Mouse (Mus musculus) layer of hippocampus, adult 2 months (tissue): ENCODE measurements at regions not wholly inside any gene's neighbourhood (a gene's known extent, or its start where the extent isn't known, plus 50 kb on each side); places are given as distances from the start of the nearest gene placed in this dataset.

Experiments
- DNase-seq, 2 experiments: peaks; one replicate each; pipeline ENCODE4 v3.0.0; 2022; ENCODE audit warnings: low spot score in 2 of 2
- H3K27ac ChIP-seq: fragments of 200-600 bp; 2 replicates; pipeline ENCODE4 v1.8.1; 2022
- H3K4me3 ChIP-seq: fragments of 200-600 bp; 2 replicates; pipeline ENCODE4 v1.8.1; 2022; ENCODE audit warnings: mild to moderate bottlenecking
- CTCF ChIP-seq: fragments of 200-600 bp; conservative IDR thresholded peaks from 2 replicates; pipeline ENCODE4 v1.8.1; 2022; ENCODE audit warnings: antibody characterized with exemption, mild to moderate bottlenecking, moderate library complexity

- Histone ChIP-seq H3K4me3 (no peak overlapping the region), H3K27ac (no peak overlapping the region)
- no peak for DNase-seq
- TF ChIP-seq CTCF, result no peak
Observed at GRCm38 (mm10) chr14:67149091-67149490, 1140.1 kb upstream of the Gulo start.

DNA sequence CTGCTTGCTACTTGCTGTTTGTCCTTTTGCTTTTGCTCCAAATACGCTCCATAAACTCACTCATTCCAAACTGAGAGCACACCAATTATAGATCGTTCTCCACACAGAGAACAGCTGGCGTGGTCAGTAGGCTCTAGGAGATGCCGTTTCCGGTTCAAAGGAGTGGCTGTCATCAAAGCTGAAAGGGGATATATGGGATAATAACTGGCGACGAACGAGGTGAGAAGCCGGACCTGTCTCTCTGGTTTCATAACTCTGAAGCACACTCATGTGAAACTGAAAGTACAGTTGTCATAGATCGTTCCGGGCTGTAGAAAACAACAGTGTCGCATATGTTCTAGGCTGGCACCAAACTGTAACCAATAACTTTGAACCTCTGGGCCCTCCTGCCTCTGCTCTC lies 1137.6 kb upstream of the Gulo start:
- no peak for TF ChIP-seq CTCF
- no peak overlapping the region for H3K4me3 ChIP-seq
- no peak for DNase-seq

GRCm38 (mm10) chr14:67145046-67145445 lies 1136.0 kb upstream of the Gulo start:
- DNase-seq, result no peak
- no peak for TF ChIP-seq CTCF
- Histone ChIP-seq H3K4me3 (no peak overlapping the region), H3K27ac (peak overlapping the region; percentile 99)

More for the DNA sequence above, 1137.6 kb upstream of the Gulo start:
- peak overlapping the region; percentile 59 for H3K27ac ChIP-seq

- H3K27ac ChIP-seq, result peak overlapping the region; percentile 99
- H3K4me3 ChIP-seq, result no peak overlapping the region
- no peak for TF ChIP-seq CTCF
- DNase-seq, result peak in 1 of 2 experiments; percentile 39
Observed at GRCm38 (mm10) chr14:67144461-67144985, 1135.5 kb upstream of the Gulo start.

DNA sequence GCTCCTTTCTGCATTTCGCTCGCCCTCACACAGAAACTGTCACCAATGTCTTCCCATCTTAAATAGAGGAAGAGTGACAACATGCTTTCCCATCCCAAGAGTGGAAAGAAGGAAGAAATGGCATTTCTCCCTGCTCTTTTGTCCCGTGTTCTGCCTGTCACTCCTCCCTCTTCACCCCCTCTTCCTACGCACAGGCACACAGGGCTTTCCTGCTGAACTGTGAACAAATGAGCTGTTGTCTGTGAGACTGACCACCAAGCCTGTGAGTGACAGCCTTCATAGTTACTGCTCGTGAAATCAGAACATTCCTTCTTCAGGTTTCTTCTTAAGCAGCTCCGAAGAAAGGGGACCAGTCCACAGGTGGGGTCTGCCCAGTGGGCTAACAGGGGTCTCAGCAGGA lies 1134.8 kb upstream of the Gulo start:
- Histone ChIP-seq H3K4me3 (no peak overlapping the region), H3K27ac (peak overlapping the region; percentile 99)
- no peak for TF ChIP-seq CTCF
- no peak for DNase-seq

DNA sequence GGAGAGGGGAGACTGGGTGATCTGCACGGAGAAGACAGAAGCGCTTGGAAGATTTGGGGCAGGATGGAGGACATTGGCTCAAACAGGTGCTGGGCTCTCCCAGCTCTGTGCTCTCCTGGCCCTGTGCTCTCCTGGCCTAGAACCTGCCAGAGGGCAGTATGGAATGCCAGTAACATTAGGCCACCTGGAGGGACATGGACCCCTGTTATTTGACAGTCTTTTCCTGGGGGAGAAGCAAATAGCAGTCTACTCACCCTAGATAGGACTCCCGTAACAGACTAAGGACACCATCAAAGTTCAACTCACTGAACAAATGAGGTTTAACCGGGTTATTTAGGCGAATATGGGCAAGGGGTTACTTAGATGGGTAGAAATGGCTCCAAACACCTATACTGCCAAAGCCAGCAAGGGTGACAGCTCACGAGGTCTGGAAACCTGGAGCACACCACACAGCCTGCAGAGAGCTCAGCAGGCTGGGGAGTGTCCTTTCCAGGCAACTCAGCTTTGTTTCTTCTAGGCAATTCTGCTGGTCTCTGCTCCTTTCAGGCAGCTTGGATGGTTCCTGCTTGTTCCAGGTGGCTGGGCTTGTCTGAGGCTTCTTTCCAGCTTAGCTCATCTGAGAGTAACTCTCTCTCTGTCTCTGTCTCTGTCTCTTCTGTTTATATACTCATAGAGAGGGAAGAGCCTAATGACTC lies 1133.7 kb upstream of the Gulo start:
- 0 out of 2 replicates have a peak overlapping the region, but pooled peaks have one; percentile 1 for H3K4me3 ChIP-seq
- DNase-seq, result no peak
- H3K27ac ChIP-seq, result peak overlapping the region; percentile 99
- TF ChIP-seq CTCF, result no peak

DNA sequence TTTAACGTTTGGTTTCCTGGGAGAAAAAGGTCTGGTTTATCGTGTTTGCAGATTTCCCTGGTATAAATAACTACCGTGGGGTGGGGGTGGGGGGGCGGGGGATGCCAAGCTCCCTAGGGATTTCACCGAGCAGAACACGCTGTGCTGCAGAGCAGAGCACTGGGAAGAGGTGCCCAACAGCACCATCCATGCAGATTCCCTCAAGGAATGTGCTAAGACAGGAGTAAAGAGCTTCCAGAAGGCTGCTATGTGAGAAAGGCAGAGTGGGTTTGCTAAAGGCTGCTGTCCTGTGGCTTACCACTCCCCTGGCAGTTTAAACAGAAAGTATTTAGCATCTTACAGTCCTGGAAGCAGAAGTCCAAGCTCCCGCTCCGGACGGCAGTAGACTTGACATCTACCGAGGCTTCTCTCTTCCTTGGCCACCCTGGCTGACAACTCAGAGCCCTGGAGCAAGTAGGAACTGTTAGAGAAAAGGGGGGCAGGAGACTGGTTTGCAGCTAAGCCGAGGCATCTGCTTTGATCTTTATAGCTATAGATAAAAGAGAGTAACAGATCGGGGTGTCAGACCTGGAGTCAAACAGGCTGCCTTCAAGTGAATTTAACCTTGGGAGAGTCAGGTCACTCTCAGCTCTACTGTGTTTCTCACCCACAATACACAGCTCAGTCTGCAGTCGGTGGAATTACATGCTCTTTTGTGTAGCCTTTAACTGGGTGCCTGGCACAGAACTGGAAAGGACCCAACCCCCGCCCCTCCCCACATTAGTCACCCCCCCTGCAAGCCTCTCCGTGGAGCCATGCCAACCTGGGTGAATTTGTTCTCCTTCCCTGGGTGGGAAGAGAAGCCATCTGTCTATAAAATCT lies 1132.8 kb upstream of the Gulo start:
- DNase-seq, result peak; percentile 79 to 86
- Histone ChIP-seq H3K27ac (peak overlapping the region; percentile 99), H3K4me3 (peak overlapping the region; percentile 33)
- no peak for TF ChIP-seq CTCF

DNA sequence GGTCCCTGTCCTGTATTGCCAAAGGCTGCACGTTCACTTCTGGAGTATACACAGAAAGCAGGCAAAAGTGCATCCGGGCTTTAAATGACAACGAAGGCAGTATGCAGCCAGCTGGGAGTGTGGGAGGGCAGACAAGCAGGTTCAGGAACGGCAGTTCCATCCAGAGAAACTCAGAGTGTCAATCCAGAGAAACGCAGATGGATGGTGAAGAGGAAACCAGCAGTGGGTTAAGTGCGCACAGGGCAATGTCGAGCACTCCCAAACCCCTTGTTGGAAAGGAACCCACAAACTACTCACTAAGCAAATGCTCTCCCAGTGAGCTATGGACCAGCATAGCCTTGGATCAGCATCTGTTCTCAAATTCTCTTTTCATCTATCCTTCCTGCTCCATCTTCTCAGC lies 1132.1 kb upstream of the Gulo start:
- Histone ChIP-seq H3K27ac (peak overlapping the region; percentile 99), H3K4me3 (peak overlapping the region; percentile 33; the same call in 1 of the 2 replicates)
- peak; percentile 63 to 69 for DNase-seq
- no peak for TF ChIP-seq CTCF

GRCm38 (mm10) chr14:67139674-67140073 lies 1130.7 kb upstream of the Gulo start:
- Histone ChIP-seq H3K4me3 (no peak overlapping the region), H3K27ac (no peak overlapping the region)
- no peak for DNase-seq
- no peak for TF ChIP-seq CTCF

DNA sequence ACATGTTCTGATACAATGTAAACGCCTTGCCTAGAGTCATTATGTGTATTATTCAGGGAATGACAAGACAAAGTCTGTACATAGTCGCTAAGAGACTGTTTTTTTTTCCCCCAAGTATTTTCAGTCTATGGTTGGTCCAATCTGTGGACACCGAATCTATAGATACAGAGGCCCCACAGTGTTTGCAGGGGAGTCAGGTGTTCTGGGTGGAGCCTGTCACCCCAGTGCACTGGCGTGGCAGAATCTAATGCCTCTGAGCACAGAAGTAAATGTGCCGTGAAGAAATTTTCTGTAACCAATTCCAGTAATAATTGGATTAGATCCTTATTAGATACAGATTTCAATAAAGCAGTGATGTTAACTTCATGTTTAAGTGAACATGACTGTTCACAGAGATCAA lies 1130.1 kb upstream of the Gulo start:
- Histone ChIP-seq H3K27ac (no peak overlapping the region), H3K4me3 (no peak overlapping the region)
- TF ChIP-seq CTCF, result no peak
- DNase-seq, result no peak

DNA sequence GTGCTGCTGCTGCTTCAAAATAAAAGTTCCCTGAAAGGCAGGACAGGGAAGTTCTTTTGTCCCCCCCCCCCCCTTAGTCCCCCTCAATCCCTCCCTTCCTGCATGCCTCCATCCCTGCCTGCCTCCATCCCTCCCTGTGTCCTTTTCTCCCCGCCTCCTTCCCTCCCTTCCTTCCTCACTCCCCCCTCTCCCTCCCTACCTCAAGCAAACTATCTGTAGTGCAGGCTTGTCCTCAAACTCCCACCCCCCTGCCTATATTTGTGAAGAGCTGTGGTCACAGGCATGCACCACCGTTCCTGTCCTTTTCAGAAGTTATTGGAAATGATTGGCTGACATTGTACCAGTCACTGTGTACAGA lies 1127.1 kb upstream of the Gulo start:
- H3K27ac ChIP-seq, result peak overlapping the region; percentile 56
- no peak for TF ChIP-seq CTCF
- no peak for DNase-seq
- H3K4me3 ChIP-seq, result no peak overlapping the region

GRCm38 (mm10) chr14:67135221-67136140 lies 1126.5 kb upstream of the Gulo start:
- peak; percentile 47 to 68 for DNase-seq
- peak overlapping the region; percentile 34 for H3K4me3 ChIP-seq
- TF ChIP-seq CTCF, result peak; percentile 46
- H3K27ac ChIP-seq, result peak overlapping the region; percentile 91

GRCm38 (mm10) chr14:67133221-67133620 lies 1124.2 kb upstream of the Gulo start:
- H3K4me3 ChIP-seq, result no peak overlapping the region
- H3K27ac ChIP-seq, result peak overlapping the region; percentile 91
- no peak for DNase-seq
- TF ChIP-seq CTCF, result no peak
